Mouse (Mus musculus): ENCODE data around the gene Hrct1. TPM values are rescaled to one million over a fixed set of nuclear protein-coding genes. Genes with fewer than 3 reads are reported as not detected.

The Hrct1 gene
- polyA plus RNA-seq, 1 experiment from 2014 or later: 19.3 TPM

GRCm38 (mm10) chr4:43772304-43772703, 45.3 kb downstream of the Hrct1 start:
- no peaks in the 10 kb centered on the region for H3K36me3 ChIP-seq (ENCODE audit: insufficient read depth, low read length)
- no peak overlapping the region for H3K9ac ChIP-seq (replicated peaks; ENCODE audit: low read depth)
- DNase-seq (ENCODE audit: low spot score) (peak; percentile 34), ATAC-seq (peak; percentile 52)
- WGBS: 24% methylated on average over 2 of the region's 2 CpGs
- H3K27ac ChIP-seq (ENCODE audit: low read length): no peak overlapping the region
- H3K4me2 ChIP-seq (replicated peaks; ENCODE audit: low read depth, low read length): no peak overlapping the region
- no peaks in the 10 kb centered on the region for H3K4me1 ChIP-seq (ENCODE audit: insufficient read depth, low read depth, low read length)
- TF ChIP-seq EP300 (IDR thresholded peaks at IDR 0.05): no peak
- no peak for TF ChIP-seq CTCF (IDR thresholded peaks at IDR 0.05)
- H3K27me3 ChIP-seq (replicated peaks; ENCODE audit: insufficient read depth, low read length): no peaks in the 10 kb centered on the region
- H3K9me3 ChIP-seq (ENCODE audit: low read length): no peaks in the 10 kb centered on the region
- H3K4me3 ChIP-seq (ENCODE audit: low read depth, low read length): no peak overlapping the region

Other genes with a start within 250 kb of the Hrct1 start
- gene Sit1, start 243.5 kb upstream of the Hrct1 start, polyA plus RNA-seq (2015; fragmentation: Nextera tagmentation; extraction: Ambion mirVana): not detected in 2 replicates
- 81.0 and 82.7 TPM in 2 replicates for gene Ccdc107, start 234.3 kb upstream of the Hrct1 start, polyA plus RNA-seq (2015; fragmentation: Nextera tagmentation; extraction: Ambion mirVana)
- gene Arhgef39, start 227.5 kb upstream of the Hrct1 start, polyA plus RNA-seq (2015; fragmentation: Nextera tagmentation; extraction: Ambion mirVana): 2.4 and 3.5 TPM in 2 replicates
- 2.1 and 2.6 TPM in 2 replicates for gene Car9, start 220.2 kb upstream of the Hrct1 start, polyA plus RNA-seq (2015; fragmentation: Nextera tagmentation; extraction: Ambion mirVana)
- 84.8 and 89.0 TPM in 2 replicates for gene Tpm2, start 203.4 kb upstream of the Hrct1 start, polyA plus RNA-seq (2015; fragmentation: Nextera tagmentation; extraction: Ambion mirVana)
- 115 and 126 TPM in 2 replicates for gene Creb3, start 164.9 kb upstream of the Hrct1 start, polyA plus RNA-seq (2015; fragmentation: Nextera tagmentation; extraction: Ambion mirVana)
- 75.6 and 104 TPM in 2 replicates for gene Tln1, start 164.5 kb upstream of the Hrct1 start, polyA plus RNA-seq (2015; fragmentation: Nextera tagmentation; extraction: Ambion mirVana)
- gene Rgp1, start 148.5 kb upstream of the Hrct1 start, polyA plus RNA-seq (2015; fragmentation: Nextera tagmentation; extraction: Ambion mirVana): 13.7 and 15.7 TPM in 2 replicates
- 12.7 and 14.4 TPM in 2 replicates for gene Gba2, start 148.3 kb upstream of the Hrct1 start, polyA plus RNA-seq (2015; fragmentation: Nextera tagmentation; extraction: Ambion mirVana)
- 0.87 TPM in 1 of 2 replicates, not detected in the other for gene Msmp, start 142.7 kb upstream of the Hrct1 start, polyA plus RNA-seq (2015; fragmentation: Nextera tagmentation; extraction: Ambion mirVana)
- gene Npr2, start 95.3 kb upstream of the Hrct1 start, polyA plus RNA-seq (2015; fragmentation: Nextera tagmentation; extraction: Ambion mirVana): 11.9 and 12.8 TPM in 2 replicates
- gene Spag8, start 73.6 kb upstream of the Hrct1 start, polyA plus RNA-seq (2015; fragmentation: Nextera tagmentation; extraction: Ambion mirVana): 10.4 and 10.8 TPM in 2 replicates
- gene Hint2, start 70.7 kb upstream of the Hrct1 start, polyA plus RNA-seq (2015; fragmentation: Nextera tagmentation; extraction: Ambion mirVana): 128 and 132 TPM in 2 replicates
- 2.5 and 3.1 TPM in 2 replicates for gene Tmem8b, start 58.2 kb upstream of the Hrct1 start, polyA plus RNA-seq (2015; fragmentation: Nextera tagmentation; extraction: Ambion mirVana)
- gene Fam221b, start 58.0 kb upstream of the Hrct1 start, polyA plus RNA-seq (2015; fragmentation: Nextera tagmentation; extraction: Ambion mirVana): 2.5 TPM in 2 replicates
- gene Olfr70, start 26.4 kb upstream of the Hrct1 start, polyA plus RNA-seq (2015; fragmentation: Nextera tagmentation; extraction: Ambion mirVana): not detected in 2 replicates
- 0.17 TPM in 1 of 2 replicates, not detected in the other for gene Olfr71, start 16.9 kb upstream of the Hrct1 start, polyA plus RNA-seq (2015; fragmentation: Nextera tagmentation; extraction: Ambion mirVana)
- 5.7 and 8.1 TPM in 2 replicates for gene Spaar, start 2.8 kb downstream of the Hrct1 start, polyA plus RNA-seq (2015; fragmentation: Nextera tagmentation; extraction: Ambion mirVana)
- gene Olfr159, start 43.8 kb downstream of the Hrct1 start, polyA plus RNA-seq (2015; fragmentation: Nextera tagmentation; extraction: Ambion mirVana): not detected in 2 replicates
- gene Olfr156, start 96.7 kb downstream of the Hrct1 start, polyA plus RNA-seq (2015; fragmentation: Nextera tagmentation; extraction: Ambion mirVana): not detected in 2 replicates
- not detected in 2 replicates for gene Olfr157, start 113.0 kb downstream of the Hrct1 start, polyA plus RNA-seq (2015; fragmentation: Nextera tagmentation; extraction: Ambion mirVana)
- not detected in 2 replicates for gene Olfr155, start 124.4 kb downstream of the Hrct1 start, polyA plus RNA-seq (2015; fragmentation: Nextera tagmentation; extraction: Ambion mirVana)
- 13.6 TPM in 2 replicates for gene Reck, start 148.3 kb downstream of the Hrct1 start, polyA plus RNA-seq (2015; fragmentation: Nextera tagmentation; extraction: Ambion mirVana)
- gene Glipr2, start 230.2 kb downstream of the Hrct1 start, polyA plus RNA-seq (2015; fragmentation: Nextera tagmentation; extraction: Ambion mirVana): 37.9 and 41.4 TPM in 2 replicates